Mouse (Mus musculus) neutrophil, adult 5-6 weeks (primary cell): ENCODE data around the gene Gm15107. TPM values are rescaled to one million over a fixed set of nuclear protein-coding genes. Genes with fewer than 3 reads are reported as not detected.
"Not testable (repeated sequence)": the region's sequence is repeated elsewhere in the genome, so short reads cannot be mapped to it uniquely, and the experiment has no call there.

ENCODE experiments used
- ATAC-seq: fragments of 151-379, 151-347 bp; 2 replicates; pipeline ENCODE4 v1.8.0; 2017; ENCODE audit warnings: mild to moderate bottlenecking, moderate TSS enrichment; ENCODE audit not compliant: insufficient number of reproducible peaks, poor library complexity, low FRiP score, severe bottlenecking; ENCODE audit errors: extremely low read depth
- total RNA-seq: library from RNA; stranded (forward); fragments of 200-1000 nt; gene quantifications from 2 replicates; pipeline ENCODE4 v1.2.3, GENCODE M21; 2017

Gm15107 gene
- not detected in 2 replicates for total RNA-seq

DNA sequence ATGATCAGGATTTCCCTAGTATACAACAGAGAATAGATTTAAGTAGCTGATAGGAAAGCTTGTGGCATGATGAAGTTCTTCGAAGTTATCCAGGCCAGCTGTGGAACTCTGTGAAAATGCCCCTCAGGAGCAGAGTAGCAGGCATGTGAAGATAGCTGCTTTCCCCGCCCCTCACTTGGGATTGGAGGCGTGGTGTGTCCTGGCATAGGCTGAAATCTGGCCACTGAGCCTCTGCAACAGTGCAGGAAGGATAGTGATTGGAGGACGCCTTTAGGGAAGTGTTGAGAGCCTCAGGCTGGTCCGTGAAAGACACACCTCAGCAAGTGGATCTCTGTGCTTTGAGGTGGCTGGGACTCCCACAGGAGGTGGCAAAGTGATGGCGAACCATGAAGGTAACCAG is at the start of gene Gm15107:
Gm15107 (plus strand) TSS at position 301 of the 400 bp plus-strand sequence.
- not testable (repeated sequence) for ATAC-seq

Other genes starting within 250 kb of the Gm15107 start
- gene Gm15080, start 187.7 kb upstream of the Gm15107 start, total RNA-seq = not detected in 2 replicates